Mouse (Mus musculus): ENCODE measurements around the gene Plcb1.
A peak's percentile ranks its signal among the peaks of the same experiment; 100 is the strongest.

Plcb1 gene

GRCm38 (mm10) chr2:135204141-135205120, 418.6 kb downstream of the Plcb1 start:
- peak; percentile 21 for DNase-seq (ENCODE audit: low spot score)

GRCm38 (mm10) chr2:135208890-135209289, 423.0 kb downstream of the Plcb1 start:
- peak; percentile 16 for DNase-seq (ENCODE audit: low spot score)

GRCm38 (mm10) chr2:135214746-135215448, 429.0 kb downstream of the Plcb1 start:
- no peak for DNase-seq (ENCODE audit: low spot score)

- no peak for DNase-seq (ENCODE audit: low spot score)
These were observed 433.5 kb downstream of the Plcb1 start for GRCm38 (mm10) chr2:135219406-135219805.

- peak; percentile 70 for DNase-seq (ENCODE audit: low spot score)
These were observed 439.7 kb downstream of the Plcb1 start for GRCm38 (mm10) chr2:135225604-135226025.

GRCm38 (mm10) chr2:135230262-135230661, 444.4 kb downstream of the Plcb1 start:
- DNase-seq (ENCODE audit: low spot score) = no peak

- no peak for DNase-seq (ENCODE audit: low spot score)
These were observed 456.9 kb downstream of the Plcb1 start for GRCm38 (mm10) chr2:135242662-135243316.

- DNase-seq (ENCODE audit: low spot score) = no peak
These were observed 457.9 kb downstream of the Plcb1 start for GRCm38 (mm10) chr2:135243764-135244163.

GRCm38 (mm10) chr2:135249925-135250324, 464.1 kb downstream of the Plcb1 start:
- DNase-seq (ENCODE audit: low spot score) = no peak

GRCm38 (mm10) chr2:135251821-135252315, 466.0 kb downstream of the Plcb1 start:
- DNase-seq (ENCODE audit: low spot score) = no peak

GRCm38 (mm10) chr2:135259136-135259535, 473.3 kb downstream of the Plcb1 start:
- DNase-seq (ENCODE audit: low spot score) = peak; percentile 39

- DNase-seq (ENCODE audit: low spot score) = peak; percentile 38
These were observed 478.1 kb downstream of the Plcb1 start for GRCm38 (mm10) chr2:135263943-135264342.

GRCm38 (mm10) chr2:135274949-135275348, 489.1 kb downstream of the Plcb1 start:
- no peak for DNase-seq (ENCODE audit: low spot score)

GRCm38 (mm10) chr2:135278506-135278905, 492.6 kb downstream of the Plcb1 start:
- no peak for DNase-seq (ENCODE audit: low spot score)

- no peak for DNase-seq (ENCODE audit: low spot score)
These were observed 493.2 kb downstream of the Plcb1 start for GRCm38 (mm10) chr2:135279026-135279425.

- DNase-seq (ENCODE audit: low spot score) = no peak
These were observed 497.9 kb downstream of the Plcb1 start for GRCm38 (mm10) chr2:135283783-135284182.

GRCm38 (mm10) chr2:135296184-135296769, 510.4 kb downstream of the Plcb1 start:
- no peak for DNase-seq (ENCODE audit: low spot score)

- no peak for DNase-seq (ENCODE audit: low spot score)
These were observed 514.6 kb downstream of the Plcb1 start for GRCm38 (mm10) chr2:135300480-135300879.

GRCm38 (mm10) chr2:135302483-135302882, 516.6 kb downstream of the Plcb1 start:
- DNase-seq (ENCODE audit: low spot score) = no peak

GRCm38 (mm10) chr2:135305186-135305585, 519.3 kb downstream of the Plcb1 start:
- no peak for DNase-seq (ENCODE audit: low spot score)

- DNase-seq (ENCODE audit: low spot score) = no peak
These were observed 520.0 kb downstream of the Plcb1 start for GRCm38 (mm10) chr2:135305736-135306471.
